Mouse (Mus musculus) sigmoid colon, adult 10 weeks (tissue): ENCODE results near the gene Btbd35f16. TPM values are rescaled to one million over a fixed set of nuclear protein-coding genes. Genes with fewer than 3 reads are reported as not detected.

ENCODE experiments used
- polyA plus RNA-seq: library from polyadenylated mRNA; stranded (reverse); fragments of 350-450 nt; fragmentation: Illumina TruSeq; extraction: RNeasy Lipid Tissue Mini Kit (QIAGEN cat#74804); gene quantifications from one replicate; pipeline ENCODE4 v1.2.3, GENCODE M21; 2014; ENCODE audit warnings: low read depth, low replicate concordance

Gene Btbd35f16
- not detected for polyA plus RNA-seq

DNA sequence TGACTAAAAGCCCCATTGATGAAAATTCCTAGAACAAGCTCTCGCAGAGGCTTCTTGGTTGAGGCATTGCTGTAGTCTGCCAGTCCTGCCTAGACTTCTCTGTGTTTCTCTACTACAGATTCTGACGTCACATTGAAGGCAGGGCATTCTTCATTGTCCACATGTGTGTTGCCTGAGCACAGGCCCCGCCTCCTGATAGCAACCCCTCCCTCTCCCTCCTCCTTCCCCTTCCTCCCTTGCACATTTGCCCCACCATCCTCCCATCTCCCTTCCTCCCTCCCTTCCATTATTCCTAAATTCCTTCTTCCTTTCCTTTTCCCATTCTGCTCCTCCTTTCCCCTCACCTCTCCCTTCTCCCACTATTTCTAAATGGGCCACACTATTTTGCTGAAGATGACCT is at the start of gene Btbd35f16:
Gene Btbd35f16 (minus strand): TSS at position 101 of the 400 bp plus-strand sequence.

Other genes with a start within 250 kb of the Btbd35f16 start
- gene Btbd35f10, start 204.1 kb downstream of the Btbd35f16 start, polyA plus RNA-seq: not detected
- not detected for gene Btbd35f3, start 80.7 kb upstream of the Btbd35f16 start, polyA plus RNA-seq
- gene Btbd35f28, start 239.6 kb upstream of the Btbd35f16 start, polyA plus RNA-seq: not detected